Mouse (Mus musculus) hindlimb bud, embryonic 11.5 days (tissue): ENCODE data around the gene Rhbdd3.

Source experiments
- DNase-seq: peaks from one replicate; pipeline ENCODE4 v3.0.0-alpha.2; 2012; ENCODE audit warnings: low read depth, low spot score; ENCODE audit errors: extremely low spot score

Rhbdd3 gene

GRCm38 (mm10) chr11:5114931-5115581 lies 16.3 kb downstream of the Rhbdd3 start:
- peak; percentile 87 for DNase-seq

GRCm38 (mm10) chr11:5125713-5126112 lies 27.0 kb downstream of the Rhbdd3 start:
- no peak for DNase-seq

- DNase-seq = no peak
These were observed 30.3 kb downstream of the Rhbdd3 start for GRCm38 (mm10) chr11:5129035-5129480.

- DNase-seq = no peak
These were observed 31.5 kb downstream of the Rhbdd3 start for GRCm38 (mm10) chr11:5130111-5130665.

- no peak for DNase-seq
These were observed 34.0 kb downstream of the Rhbdd3 start for GRCm38 (mm10) chr11:5132751-5133150.

GRCm38 (mm10) chr11:5135914-5136313 lies 37.2 kb downstream of the Rhbdd3 start:
- no peak for DNase-seq

GRCm38 (mm10) chr11:5138642-5139041 lies 39.9 kb downstream of the Rhbdd3 start:
- DNase-seq = no peak

GRCm38 (mm10) chr11:5139372-5139771 lies 40.6 kb downstream of the Rhbdd3 start:
- DNase-seq = no peak

- DNase-seq = no peak
These were observed 41.9 kb downstream of the Rhbdd3 start for GRCm38 (mm10) chr11:5140619-5141018.

- DNase-seq = no peak
These were observed 42.5 kb downstream of the Rhbdd3 start for GRCm38 (mm10) chr11:5141252-5141651.

- no peak for DNase-seq
These were observed 43.2 kb downstream of the Rhbdd3 start for GRCm38 (mm10) chr11:5141965-5142364.

- no peak for DNase-seq
These were observed 46.9 kb downstream of the Rhbdd3 start for GRCm38 (mm10) chr11:5145600-5145999.

GRCm38 (mm10) chr11:5149249-5149648 lies 50.5 kb downstream of the Rhbdd3 start:
- no peak for DNase-seq

- DNase-seq = no peak
These were observed 51.2 kb downstream of the Rhbdd3 start for GRCm38 (mm10) chr11:5149955-5150354.

GRCm38 (mm10) chr11:5150416-5151246 lies 51.9 kb downstream of the Rhbdd3 start:
- no peak for DNase-seq

GRCm38 (mm10) chr11:5151247-5151630 lies 52.5 kb downstream of the Rhbdd3 start:
- no peak for DNase-seq

GRCm38 (mm10) chr11:5151680-5152337 lies 53.1 kb downstream of the Rhbdd3 start, which contains the start of gene Emid1:
Gene Emid1 (minus strand): TSS chr11:5152257.
- no peak for DNase-seq

- no peak for DNase-seq
These were observed 56.5 kb downstream of the Rhbdd3 start for GRCm38 (mm10) chr11:5154961-5155805.
